Mouse (Mus musculus) forebrain, embryonic 13.5 days (tissue): ENCODE results near the gene Fancg. TPM values are rescaled to one million over a fixed set of nuclear protein-coding genes. Genes with fewer than 3 reads are reported as not detected.

Experiments
- ATAC-seq: fragments of 200-750 bp; cut with Nextera tagmentation; 2 replicates; pipeline ENCODE4 v1.8.0; 2017
- H3K27ac ChIP-seq: fragments of 300-500 bp; sonication (generic); 2 replicates; pipeline ENCODE4 v1.5.1; 2015; ENCODE audit warnings: inconsistent platforms, mild to moderate bottlenecking, moderate library complexity
- H3K27me3 ChIP-seq: fragments of 300-500 bp; sonication (generic); 2 replicates; pipeline ENCODE4 v1.6.1; 2015; ENCODE audit warnings: mild to moderate bottlenecking, inconsistent platforms
- H3K36me3 ChIP-seq: fragments of 300-500 bp; sonication (generic); 2 replicates; pipeline ENCODE4 v1.6.1; 2015; ENCODE audit warnings: mild to moderate bottlenecking, inconsistent platforms; ENCODE audit not compliant: poor library complexity, severe bottlenecking
- H3K4me1 ChIP-seq: fragments of 300-500 bp; sonication (generic); 2 replicates; pipeline ENCODE4 v1.6.1; 2015; ENCODE audit warnings: inconsistent platforms
- H3K4me2 ChIP-seq: fragments of 300-500 bp; sonication (generic); 2 replicates; pipeline ENCODE4 v1.6.1; 2015; ENCODE audit warnings: inconsistent platforms, mild to moderate bottlenecking, moderate library complexity
- H3K4me3 ChIP-seq: fragments of 300-500 bp; sonication (generic); 2 replicates; pipeline ENCODE4 v1.5.1; 2015; ENCODE audit warnings: mild to moderate bottlenecking, inconsistent platforms
- H3K9ac ChIP-seq: fragments of 300-500 bp; sonication (generic); 2 replicates; pipeline ENCODE4 v1.6.1; 2015; ENCODE audit warnings: mild to moderate bottlenecking, inconsistent platforms
- H3K9me3 ChIP-seq: fragments of 300-500 bp; sonication (generic); replicated peaks from 2 replicates; pipeline ENCODE4 v1.6.1; 2016; ENCODE audit warnings: inconsistent platforms
- WGBS: fragments of 180-500 bp; shearing (Covaris S2); methylation state at CpG from one replicate; pipeline ENCODE4 v1.1.7; 2015; 5-methylcytosine and 5-hydroxymethylcytosine counted together
- polyA plus RNA-seq: library from polyadenylated mRNA; unstranded; fragments of >200 nt; fragmentation: Nextera tagmentation; extraction: Ambion mirVana; gene quantifications from 2 replicates; pipeline ENCODE4 v1.2.1, GENCODE M21; 2015

Gene Fancg
- polyA plus RNA-seq, 1 experiment from 2014 or later = 22.9 TPM

GRCm38 (mm10) chr4:43030780-43031230, 20.5 kb upstream of the Fancg start:
- Histone ChIP-seq H3K4me2 (peak overlapping the region; percentile 89), H3K36me3 (peaks cover 63% of the 10 kb centered on the region), H3K9me3 (no peaks in the 10 kb centered on the region), H3K27me3 (no peaks in the 10 kb centered on the region), H3K4me1 (peaks cover 24% of the 10 kb centered on the region), H3K4me3 (peak overlapping the region; percentile 73), H3K27ac (peak overlapping the region; percentile 92), H3K9ac (peak overlapping the region; percentile 91)
- WGBS = 2% methylated on average over 28 of the region's 28 CpGs
- ATAC-seq = peak; percentile 57; the same call in 1 of the 2 replicates

GRCm38 (mm10) chr4:43030352-43030751, 20.0 kb upstream of the Fancg start:
- H3K36me3 ChIP-seq = peaks cover 59% of the 10 kb centered on the region
- H3K27ac ChIP-seq = peak overlapping the region; percentile 92; the same call in 1 of the 2 replicates
- WGBS = 84% methylated on average over 9 of the region's 9 CpGs
- H3K27me3 ChIP-seq = no peaks in the 10 kb centered on the region
- H3K4me2 ChIP-seq = peak overlapping the region; percentile 89
- no peak for ATAC-seq
- H3K4me3 ChIP-seq = peak overlapping the region; percentile 73
- H3K9me3 ChIP-seq = no peaks in the 10 kb centered on the region
- peaks cover 24% of the 10 kb centered on the region for H3K4me1 ChIP-seq
- H3K9ac ChIP-seq = peak overlapping the region; percentile 91

DNA sequence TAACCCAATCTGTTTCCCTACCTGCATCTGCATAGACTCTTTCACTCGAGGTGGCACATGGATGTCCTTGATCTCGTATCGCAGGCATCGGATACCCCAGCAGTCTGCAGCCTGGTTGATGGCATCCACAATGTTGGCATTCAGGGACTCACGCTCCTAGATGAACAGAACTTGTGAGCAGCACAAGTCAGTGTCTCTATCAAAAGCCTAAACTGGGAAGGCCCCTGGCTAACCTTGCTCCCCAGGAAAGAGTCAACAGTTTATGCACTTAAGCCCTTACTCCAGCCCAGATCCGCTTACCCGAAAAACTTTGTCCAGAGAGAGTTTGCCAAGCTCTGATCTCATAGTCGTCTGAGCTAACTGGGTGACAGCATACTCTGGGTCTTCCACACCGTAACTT, 19.4 kb upstream of the Fancg start:
- WGBS = 96% methylated on average over 9 of the region's 9 CpGs
- peak overlapping the region; percentile 73; the same call in 1 of the 2 replicates for H3K4me3 ChIP-seq
- H3K27me3 ChIP-seq = no peaks in the 10 kb centered on the region
- H3K4me1 ChIP-seq = peaks cover 30% of the 10 kb centered on the region
- peaks cover 53% of the 10 kb centered on the region for H3K36me3 ChIP-seq
- ATAC-seq = no peak
- H3K9ac ChIP-seq = peak overlapping the region; percentile 91; the same call in 1 of the 2 replicates
- H3K9me3 ChIP-seq = no peaks in the 10 kb centered on the region
- no peak overlapping the region for H3K27ac ChIP-seq
- H3K4me2 ChIP-seq = peak overlapping the region; percentile 89; the same call in 1 of the 2 replicates

DNA sequence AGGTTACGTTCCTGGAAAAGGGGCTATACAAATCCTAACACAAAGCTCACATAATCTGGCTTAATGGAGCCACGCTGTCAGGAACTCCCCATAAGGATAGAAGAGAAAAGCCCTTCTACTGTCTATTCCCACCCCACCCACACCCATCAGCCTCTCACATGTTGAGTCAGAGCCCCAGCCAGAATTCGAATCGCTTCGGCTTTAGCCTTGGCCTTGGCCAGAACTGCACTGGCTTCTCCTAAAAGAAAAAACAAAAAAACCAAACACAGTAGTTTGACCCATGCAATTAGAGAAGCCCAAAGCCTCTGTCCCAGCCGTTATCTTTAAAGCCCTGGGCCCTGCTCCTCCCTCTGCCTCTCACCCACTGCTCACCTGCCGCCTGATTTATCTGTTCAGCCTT, 18.8 kb upstream of the Fancg start:
- Histone ChIP-seq H3K9ac (no peak overlapping the region), H3K4me1 (peaks cover 37% of the 10 kb centered on the region), H3K27ac (no peak overlapping the region), H3K9me3 (no peaks in the 10 kb centered on the region), H3K4me2 (no peak overlapping the region), H3K27me3 (no peaks in the 10 kb centered on the region), H3K36me3 (peaks cover 46% of the 10 kb centered on the region), H3K4me3 (no peak overlapping the region)
- no peak for ATAC-seq
- WGBS = 94% methylated on average over 7 of the region's 7 CpGs

DNA sequence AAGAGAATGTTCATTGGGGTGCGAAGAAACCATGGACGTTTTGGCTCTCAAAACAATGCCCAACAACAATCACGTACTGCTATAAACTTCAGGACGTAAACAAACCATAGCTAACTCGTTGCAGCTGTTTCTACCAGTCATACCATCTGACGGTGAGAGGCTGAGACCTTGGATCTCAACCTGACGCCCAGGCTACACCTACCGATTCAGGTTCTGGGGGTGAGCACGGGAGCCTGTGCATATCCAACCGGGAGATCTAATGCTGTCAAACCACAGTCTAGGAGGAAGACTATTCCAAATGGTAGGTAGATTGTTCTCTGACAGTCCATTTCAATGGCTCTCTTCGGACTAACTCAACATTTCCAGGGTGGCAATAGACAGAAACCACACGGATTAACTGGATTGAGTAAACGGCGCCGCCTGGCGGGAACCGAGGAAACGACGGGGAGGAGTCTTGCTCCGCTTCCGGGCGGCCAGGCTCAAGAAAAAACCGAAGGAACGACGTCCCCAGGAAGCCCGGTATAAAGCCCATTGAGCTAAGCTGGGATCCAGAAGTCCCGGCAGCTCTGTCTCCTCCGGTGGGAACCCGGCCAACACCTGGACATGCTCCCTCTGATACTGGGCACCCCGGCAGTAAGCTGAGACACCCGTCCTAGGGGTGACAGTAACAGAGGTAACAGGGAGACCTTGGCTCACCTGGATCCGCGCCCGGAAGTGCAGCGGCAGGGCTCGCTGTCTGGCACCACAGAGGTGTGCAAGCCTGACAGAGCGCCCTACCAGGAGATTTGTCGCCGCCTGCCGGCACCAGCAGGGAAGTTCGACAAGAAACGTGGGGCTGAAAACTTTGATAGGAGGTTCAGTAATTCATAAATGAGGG, 15.0 kb upstream of the Fancg start, which contains the start of gene Pigo:
Gene Pigo (minus strand): TSS at position 736 of the 877 bp plus-strand sequence.
- H3K4me1 ChIP-seq = peaks cover 25% of the 10 kb centered on the region
- H3K27me3 ChIP-seq = no peaks in the 10 kb centered on the region
- no peaks in the 10 kb centered on the region for H3K9me3 ChIP-seq
- H3K27ac ChIP-seq = peak within 1 kb of the TSS; percentile 93
- peak; percentile 95 for ATAC-seq
- H3K4me2 ChIP-seq = peak within 1 kb of the TSS; percentile 76
- H3K9ac ChIP-seq = peak within 1 kb of the TSS; percentile 70
- peak within 1 kb of the TSS; percentile 65 for H3K4me3 ChIP-seq
- 9% methylated on average over 42 of the region's 42 CpGs for WGBS
- peaks cover 68% of the 10 kb centered on the region for H3K36me3 ChIP-seq

DNA sequence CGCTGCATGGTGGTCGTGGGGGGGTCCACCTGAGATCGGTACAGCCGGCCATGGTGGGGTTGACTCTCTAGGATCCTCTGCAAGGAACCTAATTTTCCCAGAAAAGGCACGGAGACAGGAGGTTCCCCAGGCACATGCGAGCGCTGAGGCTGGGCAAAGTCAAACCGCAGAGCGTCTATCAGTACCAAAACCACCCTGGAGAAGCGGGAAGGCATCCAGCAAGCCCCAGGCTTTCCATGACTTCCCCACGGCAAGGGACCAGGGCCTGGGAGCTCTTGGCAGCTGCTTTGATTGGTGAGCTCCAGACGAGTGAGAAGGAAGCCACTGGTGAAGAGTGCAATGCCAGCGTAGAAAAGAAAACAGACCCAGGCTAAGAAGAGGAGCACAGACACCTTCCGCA, 14.4 kb upstream of the Fancg start:
- peak overlapping the region; percentile 65 for H3K4me3 ChIP-seq
- 81% methylated on average over 14 of the region's 14 CpGs for WGBS
- peak overlapping the region; percentile 93 for H3K27ac ChIP-seq

DNA sequence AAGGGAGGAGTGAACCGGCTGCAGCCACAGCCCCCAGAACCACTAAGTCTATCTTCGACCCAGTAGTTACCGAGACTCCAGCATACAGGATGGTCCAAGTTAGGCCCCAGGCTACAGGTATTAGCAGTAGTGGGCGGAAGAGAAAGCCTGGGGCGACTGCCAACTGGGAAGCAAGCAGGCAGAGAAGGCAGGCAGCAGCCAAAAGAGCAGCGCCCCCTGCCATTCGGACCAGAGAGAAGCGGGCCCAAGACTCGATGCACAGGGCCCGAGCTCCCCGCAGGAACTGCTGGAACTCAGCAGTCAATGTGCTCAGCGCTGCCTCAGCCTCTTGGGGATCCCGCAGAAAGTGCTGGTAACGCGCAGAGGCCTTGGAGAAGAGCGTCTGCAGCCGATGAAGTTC, 11.0 kb upstream of the Fancg start:
- Histone ChIP-seq H3K9ac (no peak overlapping the region), H3K4me2 (no peak overlapping the region), H3K4me1 (peaks cover 17% of the 10 kb centered on the region), H3K4me3 (no peak overlapping the region), H3K36me3 (peaks cover 71% of the 10 kb centered on the region), H3K27ac (no peak overlapping the region), H3K9me3 (no peaks in the 10 kb centered on the region), H3K27me3 (no peaks in the 10 kb centered on the region)
- 68% methylated on average over 17 of the region's 17 CpGs for WGBS
- ATAC-seq = no peak

More for the DNA sequence above, 14.4 kb upstream of the Fancg start:
- Histone ChIP-seq H3K9me3 (no peaks in the 10 kb centered on the region), H3K4me2 (peak overlapping the region; percentile 76), H3K36me3 (peaks cover 72% of the 10 kb centered on the region), H3K4me1 (peaks cover 18% of the 10 kb centered on the region), H3K9ac (peak overlapping the region; percentile 70), H3K27me3 (no peaks in the 10 kb centered on the region)
- ATAC-seq = no peak

DNA sequence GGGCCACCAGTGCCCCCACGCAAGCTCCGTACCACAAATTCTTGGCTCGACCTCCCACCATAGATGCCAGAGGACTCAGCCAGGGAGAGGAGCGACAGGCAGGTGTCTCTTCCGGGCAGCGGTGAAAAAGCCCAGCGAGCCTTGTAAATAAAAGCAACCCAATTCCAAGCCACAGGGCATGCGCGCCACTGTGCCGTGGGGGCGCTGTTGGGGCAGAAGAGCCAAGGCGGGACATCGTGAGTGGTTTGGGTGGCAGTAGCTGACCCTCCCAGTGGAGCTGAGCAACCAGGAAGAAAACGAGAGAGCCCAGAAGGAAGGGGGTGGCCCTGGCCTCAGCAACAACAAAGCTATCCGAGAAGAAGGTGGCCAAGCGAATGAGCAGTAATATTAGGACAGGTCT, 10.6 kb upstream of the Fancg start:
- whole genome bisulfite sequencing = 84% methylated on average over 16 of the region's 16 CpGs
- Histone ChIP-seq H3K4me2 (no peak overlapping the region), H3K36me3 (peaks cover 71% of the 10 kb centered on the region), H3K9ac (no peak overlapping the region), H3K9me3 (no peaks in the 10 kb centered on the region), H3K4me1 (peaks cover 17% of the 10 kb centered on the region), H3K4me3 (no peak overlapping the region), H3K27ac (no peak overlapping the region), H3K27me3 (no peaks in the 10 kb centered on the region)
- ATAC-seq = no peak

DNA sequence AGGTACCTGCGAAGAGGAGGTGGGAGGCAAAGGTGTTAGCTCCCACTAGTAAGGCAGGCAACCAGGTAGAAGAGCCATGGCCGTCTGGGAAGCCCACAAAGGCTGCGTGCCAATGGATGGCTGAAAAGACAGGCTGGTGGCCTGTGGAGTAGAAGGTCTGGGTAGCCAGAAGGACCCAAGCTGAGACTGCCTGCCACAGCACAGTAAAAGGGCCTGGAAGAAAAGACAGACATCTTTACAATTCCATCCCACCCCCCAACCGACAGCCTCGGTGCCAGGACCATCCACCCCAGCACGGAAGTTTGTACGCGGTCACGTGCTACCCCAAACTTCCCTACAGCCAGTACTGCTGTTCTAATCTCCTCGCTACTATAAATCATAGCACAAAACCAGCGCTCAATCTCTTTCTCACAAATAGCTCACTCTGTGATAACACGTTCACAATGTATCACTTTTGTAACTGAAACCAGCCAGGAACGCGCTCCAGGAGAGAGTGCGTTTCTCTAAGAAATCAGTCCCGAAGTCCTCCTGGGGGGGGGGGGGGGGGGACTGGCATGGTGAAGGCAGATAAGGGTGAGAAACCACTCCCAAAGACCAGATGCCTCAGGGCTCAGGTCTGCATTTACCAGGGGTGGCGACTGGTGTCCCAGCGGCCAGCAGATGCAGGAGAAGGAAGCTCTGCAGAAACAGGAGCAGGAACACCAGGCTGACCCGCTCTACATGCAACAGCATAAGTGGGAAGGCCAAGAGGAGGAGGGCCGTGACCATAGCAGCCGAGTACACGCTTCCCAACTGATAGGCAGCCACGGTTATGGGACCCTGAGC, 9.5 kb upstream of the Fancg start:
- Histone ChIP-seq H3K4me2 (no peak overlapping the region), H3K4me1 (peaks cover 12% of the 10 kb centered on the region), H3K27ac (no peak overlapping the region), H3K4me3 (no peak overlapping the region), H3K36me3 (peaks cover 71% of the 10 kb centered on the region), H3K27me3 (no peaks in the 10 kb centered on the region), H3K9ac (no peak overlapping the region), H3K9me3 (no peaks in the 10 kb centered on the region)
- 94% methylated on average over 23 of the region's 23 CpGs for WGBS
- ATAC-seq = no peak

DNA sequence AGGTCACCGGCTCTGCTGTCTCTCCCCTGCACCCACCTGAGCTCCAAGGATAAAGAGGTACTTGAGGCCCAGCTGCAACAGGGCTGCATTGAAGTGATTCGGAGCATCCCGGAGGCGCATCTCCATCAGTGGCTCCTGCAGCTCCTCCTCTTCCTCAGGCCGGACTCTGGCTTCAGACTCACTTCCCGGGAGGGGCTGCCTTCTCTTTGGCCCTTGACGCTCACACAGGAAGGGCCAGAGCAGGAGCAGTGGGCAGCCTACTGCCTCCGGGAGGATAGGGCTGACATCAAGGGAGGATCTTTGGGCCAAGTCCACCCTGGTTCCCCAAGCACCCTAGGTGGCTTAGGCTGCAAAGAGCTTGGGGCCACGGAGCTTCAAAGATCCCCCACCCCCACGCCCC, 8.9 kb upstream of the Fancg start:
- no peak for ATAC-seq
- no peak overlapping the region for H3K4me2 ChIP-seq
- 93% methylated on average over 10 of the region's 10 CpGs for WGBS
- peaks cover 5% of the 10 kb centered on the region for H3K4me1 ChIP-seq
- no peak overlapping the region for H3K27ac ChIP-seq
- H3K27me3 ChIP-seq = no peaks in the 10 kb centered on the region
- no peak overlapping the region for H3K4me3 ChIP-seq
- peaks cover 71% of the 10 kb centered on the region for H3K36me3 ChIP-seq
- H3K9ac ChIP-seq = no peak overlapping the region
- H3K9me3 ChIP-seq = no peaks in the 10 kb centered on the region

DNA sequence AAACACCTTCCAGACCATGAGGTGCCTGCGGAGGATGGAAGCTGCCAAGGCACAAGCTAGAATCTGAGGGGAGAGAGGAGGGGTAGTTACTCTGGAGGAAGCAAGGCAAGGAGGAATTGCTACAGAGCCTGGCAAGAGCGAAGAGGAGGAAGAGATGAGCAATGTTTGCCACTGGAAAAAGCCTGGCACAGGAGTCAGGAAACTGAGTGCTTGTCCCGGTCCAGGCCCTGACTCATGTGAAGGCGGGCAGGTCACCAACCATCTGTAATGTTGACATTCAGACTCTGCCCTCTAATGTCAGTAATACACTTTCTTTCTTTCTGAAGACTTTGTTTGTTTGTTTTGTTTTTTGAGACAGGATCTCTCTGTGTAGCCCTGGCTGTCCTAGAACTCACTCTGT, 7.8 kb upstream of the Fancg start:
- no peak overlapping the region for H3K4me2 ChIP-seq
- no peaks in the 10 kb centered on the region for H3K9me3 ChIP-seq
- peaks cover 66% of the 10 kb centered on the region for H3K36me3 ChIP-seq
- no peaks in the 10 kb centered on the region for H3K4me1 ChIP-seq
- H3K4me3 ChIP-seq = no peak overlapping the region
- no peak overlapping the region for H3K27ac ChIP-seq
- WGBS = 95% methylated on average over 4 of the region's 4 CpGs
- no peak overlapping the region for H3K9ac ChIP-seq
- H3K27me3 ChIP-seq = no peaks in the 10 kb centered on the region
- no peak for ATAC-seq

GRCm38 (mm10) chr4:43012091-43012490, 1.8 kb upstream of the Fancg start:
- Histone ChIP-seq H3K27me3 (no peaks in the 10 kb centered on the region), H3K9me3 (no peaks in the 10 kb centered on the region), H3K4me3 (no peak overlapping the region), H3K27ac (no peak overlapping the region), H3K9ac (no peak overlapping the region), H3K4me2 (no peak overlapping the region), H3K4me1 (peaks cover 14% of the 10 kb centered on the region), H3K36me3 (peaks cover 9% of the 10 kb centered on the region)
- WGBS = 97% methylated on average over 1 of the region's 1 CpGs
- no peak for ATAC-seq
